Mouse (Mus musculus) right cerebral cortex, adult 2 months (tissue): ENCODE results near the gene Ncaph2.

Experiments used
- DNase-seq, 2 experiments: peaks; one replicate each; pipeline ENCODE4 v3.0.0; 2021 to 2022; ENCODE audit warnings: low spot score in 2 of 2

Gene Ncaph2

DNA sequence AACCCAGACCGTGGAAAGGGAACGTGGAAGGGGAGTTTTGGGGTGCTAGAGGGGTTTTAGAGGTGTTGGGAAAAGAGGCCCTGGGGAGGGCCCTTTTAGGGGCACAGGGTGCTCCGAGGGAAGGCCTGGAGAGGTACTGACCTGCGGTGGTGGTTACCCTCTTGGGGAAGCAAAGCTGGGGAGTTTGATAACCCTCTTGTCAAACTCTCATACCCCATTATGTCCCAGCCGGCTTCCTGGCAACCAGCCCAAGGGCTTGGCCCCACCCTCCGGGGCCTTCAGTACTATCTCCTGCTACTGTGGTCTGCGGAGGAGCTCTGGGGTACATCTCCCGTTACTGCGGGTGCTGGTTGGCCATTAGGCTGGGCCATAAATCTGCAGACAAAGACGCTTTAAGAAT, 23.9 kb downstream of the Ncaph2 start:
- no peak for DNase-seq

DNA sequence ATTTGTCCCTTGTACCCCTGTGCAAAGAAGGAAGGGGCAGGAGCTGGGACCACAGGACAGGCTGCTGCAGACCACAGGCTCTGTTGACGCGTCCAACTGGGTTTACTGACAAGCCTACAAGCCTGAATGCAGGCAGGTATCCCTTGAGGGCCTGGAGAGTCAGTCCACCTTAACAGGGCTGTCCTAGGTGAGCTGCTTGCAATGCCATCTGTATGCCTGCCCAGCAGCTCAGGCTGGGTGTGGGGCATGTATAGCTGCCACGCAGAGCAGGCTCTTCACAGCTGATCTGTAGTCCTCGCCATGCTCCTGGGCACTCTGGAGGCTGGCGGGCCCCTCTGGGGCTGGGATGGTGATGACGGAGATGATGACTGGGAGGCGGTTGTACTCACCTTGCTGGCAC, 29.1 kb downstream of the Ncaph2 start, which contains the start of gene Klhdc7b:
Gene Klhdc7b (plus strand): TSS at position 301 of the 400 bp plus-strand sequence.
- DNase-seq, result no peak

DNA sequence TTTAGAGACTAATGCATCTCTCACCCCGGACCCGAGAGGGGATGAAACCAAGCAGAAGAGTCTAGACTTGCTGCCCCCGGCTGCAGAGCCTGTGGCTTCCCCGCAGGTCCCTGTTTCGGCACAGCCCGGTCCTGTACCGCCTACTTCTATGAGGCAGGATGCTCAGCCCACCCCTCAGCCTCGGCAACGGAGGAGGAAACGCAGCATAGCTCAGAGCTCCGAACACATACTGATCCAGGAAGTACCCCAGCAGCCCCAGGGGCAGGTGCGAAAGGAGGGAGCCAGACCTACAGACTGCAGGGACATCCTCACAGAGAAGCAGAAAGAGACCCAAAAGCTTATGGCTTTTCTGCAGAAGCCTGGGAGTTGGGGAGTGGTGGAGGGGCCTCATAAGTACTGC, 31.6 kb downstream of the Ncaph2 start:
- DNase-seq, result no peak

DNA sequence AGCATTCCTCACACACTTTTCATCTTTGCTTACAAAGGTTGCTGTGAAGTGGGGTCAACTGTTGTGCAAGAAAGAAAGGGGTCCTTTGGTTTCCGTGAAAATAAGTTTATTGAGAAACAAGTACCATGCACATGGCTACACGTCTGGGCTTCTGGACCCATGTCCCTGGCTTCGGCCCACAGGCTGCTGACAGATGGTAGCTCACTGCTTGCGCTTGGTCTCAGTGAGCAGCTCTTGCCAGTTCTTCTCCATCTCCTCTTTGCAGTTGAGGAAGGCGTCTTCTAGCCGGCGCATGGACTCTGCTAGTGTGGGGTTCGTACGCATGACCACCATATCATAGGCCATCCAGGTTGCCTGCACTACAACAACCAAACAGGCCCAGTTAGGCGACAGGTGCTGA, 34.6 kb downstream of the Ncaph2 start:
- DNase-seq, result no peak

DNA sequence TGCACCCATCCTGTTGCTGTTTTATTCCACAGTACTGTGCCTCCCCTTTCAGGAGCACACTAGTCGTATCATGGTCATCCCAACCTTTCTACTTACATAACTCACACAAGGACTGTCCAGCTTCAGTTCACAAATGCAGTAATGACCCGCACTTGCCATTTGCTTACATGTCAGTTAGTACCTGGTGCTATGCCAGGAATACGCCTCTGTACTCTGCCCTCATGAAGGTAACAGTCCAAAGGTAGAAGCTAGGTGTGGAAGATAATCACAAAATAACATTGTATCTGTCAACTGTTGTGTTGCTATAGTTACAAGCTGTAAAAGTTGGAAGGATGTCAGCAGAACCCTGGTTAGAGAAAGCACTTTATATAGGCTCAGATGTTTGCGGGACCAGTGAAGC, 41.4 kb downstream of the Ncaph2 start:
- no peak for DNase-seq

DNA sequence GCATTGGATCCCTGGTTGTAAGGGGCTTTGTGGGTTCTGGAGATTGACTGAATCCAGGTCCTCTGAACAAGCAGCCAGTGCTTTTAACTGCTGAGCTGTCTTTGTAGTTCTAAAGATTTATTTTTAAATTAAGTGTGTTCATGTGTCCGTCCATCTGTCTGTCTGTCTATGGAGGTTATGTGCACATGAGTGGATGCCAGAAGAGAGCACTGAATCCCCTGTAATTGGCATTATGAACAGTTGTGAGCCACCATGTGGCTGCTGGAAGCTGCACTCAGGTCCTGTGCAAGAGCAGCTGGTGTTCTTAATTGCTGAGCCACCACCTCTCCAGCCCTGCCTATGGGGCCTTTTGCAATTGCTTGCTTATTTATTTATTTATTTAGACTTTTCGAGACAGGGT, 42.6 kb downstream of the Ncaph2 start:
- DNase-seq, result no peak

DNA sequence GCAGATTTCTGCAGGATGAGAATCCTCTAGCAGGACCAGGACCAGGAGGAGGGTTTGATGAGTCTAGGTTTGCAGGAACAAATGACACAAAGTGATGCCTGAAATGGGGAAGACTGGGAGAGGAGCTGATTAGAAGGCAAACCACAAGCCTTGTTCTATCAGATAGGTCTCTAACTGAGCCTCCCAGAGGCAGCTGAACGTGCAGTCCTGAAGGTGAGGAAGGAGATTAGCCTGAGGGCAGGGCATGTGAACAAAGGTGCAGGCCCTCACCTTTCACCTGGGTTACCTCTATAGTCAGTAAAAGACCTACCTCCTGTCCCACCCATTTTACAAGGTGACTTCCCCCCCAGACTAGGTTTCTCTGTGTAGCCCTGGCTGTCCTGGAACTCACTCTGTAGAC, 44.2 kb downstream of the Ncaph2 start:
- DNase-seq, result no peak

DNA sequence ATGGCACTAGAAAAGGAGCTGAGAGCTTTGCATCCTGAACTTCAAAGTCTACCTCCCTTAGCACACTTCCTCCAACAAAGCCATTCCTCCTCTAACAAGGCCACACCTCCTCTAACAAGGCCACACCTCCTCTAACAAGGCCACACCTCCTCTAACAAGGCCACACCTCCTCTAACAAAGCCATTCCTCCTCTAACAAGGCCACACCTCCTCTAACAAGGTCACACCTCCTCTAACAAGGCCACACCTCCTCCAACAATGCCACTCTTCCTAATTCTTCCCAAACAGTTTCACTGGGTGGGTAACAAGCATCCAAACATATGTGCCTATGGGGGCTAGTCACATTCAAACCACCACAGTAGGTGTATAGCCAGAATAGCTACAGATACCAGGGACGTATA, 47.0 kb downstream of the Ncaph2 start:
- DNase-seq, result no peak

DNA sequence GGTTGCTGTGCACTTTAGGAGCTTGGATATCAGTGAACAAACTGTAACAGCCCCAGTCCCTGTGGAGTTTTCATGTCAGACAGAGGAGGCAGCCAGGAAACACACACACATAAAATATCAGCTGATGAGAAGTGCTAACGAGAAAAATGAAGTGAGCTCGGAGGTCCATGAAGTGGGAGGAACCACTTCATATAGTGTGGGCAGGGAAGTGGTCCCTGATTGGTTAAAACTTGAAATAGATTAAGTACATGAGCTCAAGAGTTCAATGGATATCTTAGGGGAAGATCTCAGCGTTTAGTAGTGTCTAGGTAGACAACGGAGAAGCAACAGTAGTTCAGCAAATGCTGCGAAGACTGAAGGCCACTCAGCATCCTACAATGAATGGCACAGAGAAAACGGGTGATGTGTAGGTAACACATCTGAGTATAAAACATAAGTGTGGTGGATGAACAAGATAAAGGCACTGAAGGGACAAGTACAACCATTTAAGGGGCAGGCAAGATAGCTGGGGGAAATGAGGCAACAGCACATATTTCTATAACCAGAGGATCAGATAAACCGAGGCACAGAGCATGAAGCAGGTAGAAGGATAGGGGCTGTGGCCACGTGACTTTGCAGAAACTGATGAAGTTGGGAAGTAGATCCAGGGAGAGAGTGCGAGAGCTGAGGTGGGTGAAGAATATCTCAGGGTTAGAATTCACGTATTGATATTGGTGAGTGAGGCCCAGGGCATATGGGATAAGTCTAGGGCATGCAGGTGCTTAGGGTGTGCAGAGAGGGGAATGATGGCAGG, 49.5 kb downstream of the Ncaph2 start:
- no peak for DNase-seq

DNA sequence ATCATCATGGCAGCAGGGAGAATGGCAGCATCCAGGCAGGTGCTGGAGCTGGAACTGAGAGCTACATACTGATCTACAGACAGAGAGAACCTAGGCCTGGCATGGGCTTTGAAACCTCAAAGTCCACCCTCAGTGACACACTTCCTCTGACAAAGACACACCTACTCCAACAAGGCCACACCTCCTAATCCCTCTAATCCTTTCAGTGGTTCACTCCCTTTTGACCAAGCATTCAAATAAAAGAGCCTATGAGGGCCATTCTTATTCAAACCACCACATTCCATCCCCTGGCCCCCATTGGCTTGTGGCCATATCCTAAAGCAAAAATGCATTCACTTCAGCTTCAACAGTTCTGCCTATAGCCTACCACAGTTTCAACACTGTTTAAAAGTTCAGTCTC, 51.2 kb downstream of the Ncaph2 start:
- DNase-seq, result no peak

DNA sequence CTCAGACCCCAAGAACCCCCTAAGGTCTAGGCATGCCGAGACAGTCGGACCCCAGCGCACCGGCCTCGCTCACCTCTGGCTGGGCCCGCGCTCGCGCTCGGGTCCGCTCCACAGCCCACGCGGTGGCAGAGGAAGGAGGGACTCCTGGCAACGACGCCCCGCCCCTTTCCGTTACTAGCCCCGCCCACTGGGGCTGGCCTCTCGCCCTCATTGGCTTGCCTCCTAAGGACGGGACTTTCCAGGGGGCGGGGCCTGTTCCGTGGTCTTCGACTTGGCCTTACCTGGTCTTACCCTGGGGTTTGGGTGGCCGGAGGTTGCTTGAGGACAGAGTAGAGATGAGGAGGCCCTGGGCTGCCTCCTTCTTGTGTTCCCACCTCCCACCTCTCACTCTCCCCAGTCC, 54.6 kb downstream of the Ncaph2 start, which contains the start of gene Syce3:
Gene Syce3 (minus strand): TSS at position 386 of the 400 bp plus-strand sequence.
- no peak for DNase-seq

DNA sequence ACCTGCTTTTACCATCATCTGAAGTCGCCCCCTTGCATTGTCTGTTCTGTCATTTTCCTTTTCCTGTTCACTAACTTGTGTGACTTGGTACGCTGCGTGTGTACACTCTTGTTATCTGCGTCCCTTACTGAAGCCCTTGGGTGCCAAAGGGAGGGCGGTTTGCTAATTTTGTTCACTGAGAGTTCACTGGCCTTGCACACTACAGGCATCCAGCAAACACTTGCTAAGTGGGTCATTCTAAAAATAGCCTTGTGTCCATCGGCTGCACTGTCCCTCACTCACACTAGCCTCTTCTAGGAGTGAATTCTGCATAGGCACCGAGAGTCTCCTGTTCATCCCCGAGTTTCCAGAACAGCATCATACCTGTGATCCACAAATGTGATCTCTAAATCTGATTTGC, 59.8 kb downstream of the Ncaph2 start:
- no peak for DNase-seq

DNA sequence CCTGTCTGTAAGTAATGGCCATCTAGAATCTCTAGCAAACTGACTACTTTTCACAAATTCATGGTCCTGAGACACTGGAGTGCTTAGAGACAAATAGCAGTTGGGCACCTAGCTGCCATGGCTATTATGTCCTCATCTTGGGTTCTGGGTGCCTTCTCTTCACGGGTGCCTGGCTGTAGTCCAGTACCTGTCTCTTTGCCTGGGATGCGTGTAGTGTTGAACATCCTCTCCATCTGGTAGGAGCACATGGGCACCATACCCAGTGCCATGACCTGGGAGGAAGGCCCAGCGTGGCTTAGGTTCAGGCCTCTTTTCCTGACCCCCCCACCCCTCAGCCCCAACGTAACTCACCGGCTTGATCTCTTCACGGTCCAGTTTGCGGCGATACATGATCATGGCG, 66.4 kb downstream of the Ncaph2 start:
- no peak for DNase-seq
